Mouse (Mus musculus) G1E (cell line): ENCODE measurements around the gene Ttc28. TPM values are rescaled to one million over a fixed set of nuclear protein-coding genes. Genes with fewer than 3 reads are reported as not detected.

Experiments
- ATAC-seq: 2 replicates; pipeline ENCODE4 v1.8.0; 2016; ENCODE audit warnings: mild to moderate bottlenecking; ENCODE audit not compliant: insufficient number of reproducible peaks, poor library complexity, low FRiP score, severe bottlenecking; ENCODE audit errors: extremely low read depth
- DNase-seq: peaks from one replicate; pipeline ENCODE4 v3.0.0; 2012; ENCODE audit warnings: low spot score
- H3K27me3 ChIP-seq: 2 replicates; pipeline ENCODE4 v1.6.1; 2012; ENCODE audit warnings: mild to moderate bottlenecking, low read length, inconsistent platforms; ENCODE audit not compliant: insufficient read depth
- H3K36me3 ChIP-seq: replicated peaks from 2 replicates; pipeline ENCODE3; 2012; ENCODE audit warnings: mild to moderate bottlenecking, inconsistent platforms
- H3K4me1 ChIP-seq: 2 replicates; pipeline ENCODE4 v1.6.1; 2012; ENCODE audit warnings: low read depth, low read length, inconsistent platforms, mixed read lengths; ENCODE audit not compliant: insufficient read depth
- H3K4me3 ChIP-seq: 2 replicates; pipeline ENCODE4 v1.5.1; 2012; ENCODE audit warnings: low read depth, mild to moderate bottlenecking, inconsistent platforms, low read length, moderate library complexity, mixed read lengths
- H3K9me3 ChIP-seq: replicated peaks from 2 replicates; pipeline ENCODE4 v1.6.1; 2012; ENCODE audit warnings: inconsistent platforms
- CTCF ChIP-seq: IDR thresholded peaks from 2 replicates; pipeline ENCODE4 v1.5.1; 2012; ENCODE audit warnings: low read depth, low read length, inconsistent platforms, mixed read lengths
- GATA1 ChIP-seq: IDR thresholded peaks from 2 replicates; pipeline ENCODE4 v1.6.1; 2012; ENCODE audit warnings: borderline replicate concordance, low read length, inconsistent platforms, mixed read lengths
- GATA2 ChIP-seq: IDR thresholded peaks from 2 replicates; pipeline ENCODE4 v1.6.1; 2012; ENCODE audit warnings: low read depth, low read length, inconsistent platforms, borderline replicate concordance
- POLR2AphosphoS5 ChIP-seq: IDR thresholded peaks from 2 replicates; pipeline ENCODE4 v1.6.1; 2012; ENCODE audit warnings: low read depth, low read length, inconsistent platforms; ENCODE audit not compliant: insufficient replicate concordance
- TAL1 ChIP-seq: conservative IDR thresholded peaks from 2 replicates; pipeline ENCODE4 v1.6.1; 2012; ENCODE audit warnings: low read depth, low read length, inconsistent platforms, mixed read lengths
- polyA plus RNA-seq: library from polyadenylated mRNA; stranded (reverse); fragments of >175 nt; gene quantifications from 2 replicates; pipeline ENCODE4 v1.2.3, GENCODE M21; 2012
- total RNA-seq, 2 experiments: library from RNA; stranded (forward) in 1 of 2; stranded (reverse) in 1 of 2; fragments of 200-1000 nt in 1 of 2; fragments of >200 nt in 1 of 2; fragmentation: Nextera tagmentation in 1 of 2; gene quantifications; 2 replicates each; pipeline ENCODE4 v1.2.3; 2014 to 2017

The Ttc28 gene
- total and polyA plus RNA-seq, 3 experiments, result 0.28 to 2.0 (median 0.55) TPM

- Histone ChIP-seq H3K9me3 (no peaks in the 10 kb centered on the region), H3K4me1 (no peaks in the 10 kb centered on the region), H3K4me3 (no peak overlapping the region), H3K27me3 (peaks cover 2% of the 10 kb centered on the region; the same call in 1 of the 2 replicates), H3K36me3 (no peaks in the 10 kb centered on the region)
- ATAC-seq (no peak), DNase-seq (no peak)
- no peak for TF ChIP-seq POLR2AphosphoS5
- TF ChIP-seq GATA1, result no peak
- no peak for TF ChIP-seq TAL1
- TF ChIP-seq CTCF, result no peak
- no peak for TF ChIP-seq GATA2
Observed at GRCm38 (mm10) chr5:111200915-111201610, 321.5 kb downstream of the Ttc28 start.

DNA sequence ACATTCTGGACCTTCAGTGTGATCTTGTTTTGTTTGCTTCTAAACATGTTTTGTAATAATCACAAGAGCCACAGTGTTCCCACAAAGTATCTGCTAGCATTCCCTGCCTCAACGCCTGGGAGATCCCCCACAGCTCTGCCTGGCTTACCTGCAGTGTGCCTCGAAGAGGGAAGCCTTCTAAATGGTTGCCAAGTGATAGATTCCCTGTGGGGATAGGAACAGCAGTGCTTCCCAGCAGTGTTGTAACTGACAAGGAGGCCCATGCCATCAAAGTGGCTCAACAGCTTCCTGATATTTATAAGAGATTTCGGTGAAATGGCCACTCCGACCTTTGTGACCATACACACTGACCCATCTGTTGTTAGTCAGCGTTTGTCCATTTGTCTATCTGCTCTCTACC is 324.6 kb downstream of the Ttc28 start:
- no peak for DNase-seq
- Histone ChIP-seq H3K4me1 (no peaks in the 10 kb centered on the region), H3K27me3 (peaks cover 5% of the 10 kb centered on the region; the same call in 1 of the 2 replicates), H3K9me3 (no peaks in the 10 kb centered on the region), H3K36me3 (no peaks in the 10 kb centered on the region), H3K4me3 (no peak overlapping the region)
- no peak for ATAC-seq
- no peak for TF ChIP-seq POLR2AphosphoS5

DNA sequence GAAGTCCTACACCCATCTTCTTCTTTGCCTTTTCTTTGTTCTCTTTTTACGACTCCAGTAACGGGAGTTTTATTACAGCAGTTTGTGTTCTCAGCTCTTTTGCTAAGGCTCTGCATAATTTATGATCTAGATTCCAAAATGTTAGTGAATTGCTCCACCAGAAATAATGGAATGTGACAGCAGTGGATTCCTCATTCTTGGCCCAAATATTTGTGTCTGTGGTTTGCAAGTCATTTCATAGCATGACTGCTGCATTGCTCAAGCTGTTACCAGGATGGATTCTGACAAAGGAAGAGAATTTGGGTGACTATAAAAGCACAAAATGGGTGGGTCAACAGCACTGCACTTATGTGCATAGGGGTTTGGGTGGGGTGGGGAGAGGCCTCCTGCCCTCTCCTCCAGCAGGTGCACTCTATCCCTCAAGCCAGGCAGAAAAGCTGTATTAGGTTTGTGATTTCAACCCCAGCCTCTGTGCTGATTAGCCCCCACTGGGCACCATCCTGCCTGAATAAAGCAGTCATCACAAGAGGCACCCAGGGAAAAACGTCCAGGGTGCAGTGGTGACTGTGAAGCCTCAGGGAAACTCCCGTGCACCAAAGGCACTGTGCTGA is 325.5 kb downstream of the Ttc28 start:
- Histone ChIP-seq H3K4me1 (no peaks in the 10 kb centered on the region), H3K9me3 (no peaks in the 10 kb centered on the region), H3K27me3 (peaks cover 5% of the 10 kb centered on the region; the same call in 1 of the 2 replicates), H3K4me3 (no peak overlapping the region), H3K36me3 (no peaks in the 10 kb centered on the region)
- no peak for TF ChIP-seq GATA1
- TF ChIP-seq POLR2AphosphoS5, result no peak
- TF ChIP-seq TAL1, result no peak
- TF ChIP-seq GATA2, result no peak
- no peak for TF ChIP-seq CTCF
- ATAC-seq, result no peak
- no peak for DNase-seq

DNA sequence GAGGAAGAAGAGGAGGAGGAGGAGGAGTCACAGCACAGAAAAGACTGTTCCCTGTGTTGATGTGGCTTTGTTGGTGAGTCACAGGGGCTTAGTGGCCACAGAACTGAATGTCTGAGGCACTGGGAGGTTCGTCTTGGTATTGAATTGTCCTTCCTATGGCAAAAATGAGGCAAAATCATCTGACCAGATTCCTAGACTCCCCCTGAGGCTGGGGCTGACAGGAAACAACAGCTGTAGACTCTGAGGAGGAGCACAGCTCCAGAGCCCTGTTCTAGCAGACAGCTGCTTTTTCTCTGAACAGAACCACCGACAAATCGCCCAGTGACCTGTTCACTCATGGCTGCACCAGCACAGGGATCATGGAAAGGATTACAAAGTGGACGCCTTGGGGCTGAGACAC is 326.2 kb downstream of the Ttc28 start:
- Histone ChIP-seq H3K36me3 (no peaks in the 10 kb centered on the region), H3K9me3 (no peaks in the 10 kb centered on the region), H3K4me1 (no peaks in the 10 kb centered on the region), H3K27me3 (peaks cover 5% of the 10 kb centered on the region; the same call in 1 of the 2 replicates), H3K4me3 (no peak overlapping the region)
- ATAC-seq (no peak), DNase-seq (no peak)
- TF ChIP-seq TAL1 (no peak), POLR2AphosphoS5 (no peak), GATA1 (no peak), GATA2 (no peak), CTCF (no peak)

GRCm38 (mm10) chr5:111207924-111208659 is 328.5 kb downstream of the Ttc28 start:
- Histone ChIP-seq H3K27me3 (peaks cover 4% of the 10 kb centered on the region; the same call in 1 of the 2 replicates), H3K36me3 (no peaks in the 10 kb centered on the region), H3K4me3 (no peak overlapping the region), H3K9me3 (no peaks in the 10 kb centered on the region), H3K4me1 (no peaks in the 10 kb centered on the region)
- DNase-seq, result no peak
- ATAC-seq, result no peak
- no peak for TF ChIP-seq GATA1
- no peak for TF ChIP-seq GATA2

DNA sequence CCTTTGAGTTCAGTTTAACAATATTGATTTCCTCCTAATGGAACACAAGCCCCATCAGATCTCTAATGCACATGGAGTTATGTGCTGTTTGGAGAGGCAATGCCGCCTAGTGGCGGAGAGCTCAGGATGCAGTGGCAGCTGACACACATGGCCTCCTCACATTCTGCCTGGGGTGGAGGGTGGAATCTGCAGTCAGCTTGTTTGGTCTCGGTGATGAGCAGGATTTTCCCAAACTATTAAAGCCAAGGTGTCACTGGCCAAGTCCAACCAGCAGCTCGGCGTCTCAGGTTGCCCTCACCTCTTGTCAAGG is 329.0 kb downstream of the Ttc28 start:
- DNase-seq (no peak), ATAC-seq (no peak)
- no peaks in the 10 kb centered on the region for H3K9me3 ChIP-seq
- TF ChIP-seq GATA1 (no peak), TAL1 (no peak), CTCF (no peak), POLR2AphosphoS5 (no peak), GATA2 (no peak)
- no peaks in the 10 kb centered on the region for H3K4me1 ChIP-seq
- no peak overlapping the region for H3K4me3 ChIP-seq
- peaks cover 3% of the 10 kb centered on the region; the same call in 1 of the 2 replicates for H3K27me3 ChIP-seq
- no peaks in the 10 kb centered on the region for H3K36me3 ChIP-seq
